Mouse (Mus musculus) lung, adult 2 months (tissue): ENCODE measurements around the gene Glt1d1. TPM values are rescaled to one million over a fixed set of nuclear protein-coding genes. Genes with fewer than 3 reads are reported as not detected.

Source experiments
- DNase-seq: peaks from one replicate; pipeline ENCODE4 v3.0.0; 2022
- H3K4me1 ChIP-seq: fragments of 200-500 bp; 2 replicates; pipeline ENCODE4 v1.6.1; 2011; ENCODE audit warnings: low read length; ENCODE audit not compliant: control insufficient read depth, insufficient read depth
- H3K4me3 ChIP-seq: fragments of 200-500 bp; replicated peaks from 2 replicates; pipeline ENCODE3; 2011; ENCODE audit warnings: low read depth, mild to moderate bottlenecking, control low read depth, low read length; ENCODE audit errors: extremely low read depth
- CTCF ChIP-seq: fragments of 200-500 bp; IDR thresholded peaks from 2 replicates; pipeline ENCODE4 v1.5.1; 2011; ENCODE audit warnings: mild to moderate bottlenecking, low read length, control low read depth; ENCODE audit not compliant: insufficient read depth
- POLR2A ChIP-seq: fragments of 200-500 bp; IDR thresholded peaks from 2 replicates; pipeline ENCODE4 v1.6.1; 2011; ENCODE audit warnings: low read depth, mild to moderate bottlenecking, control low read depth, low read length, borderline replicate concordance; ENCODE audit errors: extremely low read depth
- WGBS: fragments of 180-500 bp; shearing (Covaris S2); methylation state at CpG from one replicate; pipeline ENCODE4 v1.1.7; 2018; 5-methylcytosine and 5-hydroxymethylcytosine counted together
- polyA plus RNA-seq: library from polyadenylated mRNA; depleted of rRNA; stranded (reverse); fragments of >200 nt; gene quantifications from 2 replicates; pipeline ENCODE4 v1.2.3, GENCODE M21; 2012; rRNA removed

Gene Glt1d1
- 0.51 and 0.72 TPM in 2 replicates for polyA plus RNA-seq

DNA sequence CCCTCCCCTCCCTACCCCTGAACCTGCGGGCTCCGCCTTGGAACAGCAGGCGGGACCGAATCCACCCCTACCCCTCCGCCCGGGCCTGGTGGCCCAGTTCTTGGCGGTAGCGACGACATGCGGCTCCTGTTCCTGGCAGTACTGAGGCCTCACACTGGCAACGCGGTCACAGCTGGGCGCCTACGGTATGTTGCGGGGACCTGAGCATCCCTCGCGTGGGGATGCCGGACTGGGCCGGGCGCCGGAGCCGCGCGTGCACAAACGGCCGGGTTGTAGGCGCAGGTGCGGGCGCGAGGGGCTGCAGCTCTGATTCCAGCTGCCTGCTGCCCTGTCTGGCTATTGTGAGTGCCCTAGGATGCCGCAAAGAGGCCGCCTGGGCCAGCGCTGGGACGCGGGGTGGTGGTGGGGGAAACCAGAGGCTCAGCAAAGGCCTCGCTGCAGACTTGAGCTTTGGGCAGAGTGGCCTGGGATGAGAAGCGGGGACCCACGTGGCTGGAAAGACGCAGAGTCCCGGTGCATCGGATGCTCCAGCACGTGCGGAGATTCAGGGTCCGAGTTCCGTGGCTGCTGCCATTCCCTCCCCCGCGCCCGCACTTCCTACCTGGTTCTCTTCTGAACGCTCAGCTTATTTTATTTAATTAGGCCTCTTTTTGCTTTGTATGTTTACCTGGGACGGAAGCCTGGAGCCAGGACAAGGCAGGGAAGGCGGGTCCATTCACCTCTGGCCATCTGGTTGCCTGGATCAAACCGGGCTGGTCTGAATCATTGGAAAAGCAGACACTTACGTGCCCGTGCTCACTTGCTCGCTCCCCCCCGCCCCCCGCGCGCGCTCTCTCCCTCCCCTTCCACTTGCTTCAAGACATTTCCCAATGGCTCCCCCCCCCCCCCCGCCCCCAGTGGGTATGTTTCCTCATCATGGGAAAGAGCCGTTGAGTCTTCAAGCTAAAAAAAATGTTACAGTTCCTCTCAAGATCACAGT is at the start of gene Glt1d1, which contains the start of gene Slc15a4:
Gene Glt1d1 (plus strand): TSS at position 96 of the 979 bp plus-strand sequence.
Gene Slc15a4 (minus strand): TSS at position 731 of the 979 bp plus-strand sequence.
- TF ChIP-seq POLR2A (no peak), CTCF (no peak)
- Histone ChIP-seq H3K4me3 (peak within 1 kb of the TSS; percentile 21), H3K4me1 (no peaks in the 10 kb centered on the region)
- DNase-seq: no peak
- under 1% methylated on average over 60 of the region's 62 CpGs for WGBS

DNA sequence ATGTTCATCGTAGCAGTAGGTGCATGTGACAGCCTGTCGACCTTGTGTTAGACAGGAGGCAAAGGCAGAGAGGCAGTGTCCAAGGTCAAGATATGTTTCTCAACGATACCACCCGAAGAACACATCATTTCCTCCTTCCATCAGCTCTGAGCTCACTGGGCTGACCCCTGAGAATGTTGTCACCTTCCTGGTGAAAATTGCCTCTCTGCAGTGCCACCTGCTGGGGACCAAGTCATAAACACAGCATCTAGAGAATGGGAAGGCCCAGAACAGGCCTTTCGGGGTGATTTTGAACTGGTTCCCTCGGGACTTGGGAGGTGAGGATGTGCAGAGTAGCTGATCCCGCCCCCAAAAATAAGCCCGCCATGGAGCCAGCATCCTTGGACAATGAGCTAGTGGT is 48.4 kb upstream of the Glt1d1 start:
- Histone ChIP-seq H3K4me1 (no peaks in the 10 kb centered on the region), H3K4me3 (no peak overlapping the region)
- no peak for DNase-seq
- TF ChIP-seq CTCF (no peak), POLR2A (no peak)
- WGBS: 71% methylated on average over 8 of the region's 8 CpGs

DNA sequence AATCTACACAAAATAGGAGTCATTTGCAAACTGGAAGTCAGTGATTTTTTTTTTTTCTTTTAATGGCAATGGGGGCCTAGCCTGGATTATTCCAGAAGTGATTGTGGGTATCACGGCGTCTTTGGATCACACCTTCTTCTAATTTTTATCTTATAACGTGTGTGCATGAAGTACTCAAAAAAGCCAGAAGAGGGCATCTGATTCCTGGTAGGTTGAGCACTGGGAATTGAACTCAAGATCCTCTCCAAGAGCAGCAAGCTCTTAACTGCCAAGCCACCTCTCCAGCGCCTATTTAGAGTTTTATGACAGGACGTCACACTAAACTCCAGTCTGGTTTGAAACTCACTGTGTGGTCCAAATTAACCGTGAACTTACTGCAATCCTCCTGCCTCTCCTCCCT is 44.2 kb upstream of the Glt1d1 start:
- TF ChIP-seq CTCF (no peak), POLR2A (no peak)
- Histone ChIP-seq H3K4me1 (no peaks in the 10 kb centered on the region), H3K4me3 (no peak overlapping the region)
- 67% methylated on average over 6 of the region's 6 CpGs for WGBS
- DNase-seq: no peak

DNA sequence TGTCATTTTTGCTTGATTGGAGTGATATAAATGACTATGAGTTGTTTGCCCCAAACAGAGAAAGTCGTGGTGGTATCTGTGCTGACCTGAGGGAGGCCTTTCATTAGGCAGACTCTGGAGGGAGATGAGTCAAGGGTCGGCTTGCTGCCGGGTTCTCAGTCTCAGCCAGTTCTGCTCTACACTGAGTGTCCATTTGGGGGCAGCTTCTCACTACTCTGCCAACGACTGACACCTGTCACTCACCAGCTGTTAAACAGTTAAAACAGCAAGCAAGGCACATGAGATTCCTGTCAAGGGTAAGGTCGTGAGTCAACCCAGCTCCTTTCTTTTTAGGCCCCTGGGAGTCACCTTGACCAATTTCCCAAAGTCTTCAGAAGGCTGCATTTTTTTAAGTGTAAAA is 39.7 kb upstream of the Glt1d1 start:
- Histone ChIP-seq H3K4me1 (no peaks in the 10 kb centered on the region), H3K4me3 (no peak overlapping the region)
- DNase-seq: no peak
- WGBS: 62% methylated on average over 5 of the region's 5 CpGs
- TF ChIP-seq POLR2A (no peak), CTCF (no peak)

DNA sequence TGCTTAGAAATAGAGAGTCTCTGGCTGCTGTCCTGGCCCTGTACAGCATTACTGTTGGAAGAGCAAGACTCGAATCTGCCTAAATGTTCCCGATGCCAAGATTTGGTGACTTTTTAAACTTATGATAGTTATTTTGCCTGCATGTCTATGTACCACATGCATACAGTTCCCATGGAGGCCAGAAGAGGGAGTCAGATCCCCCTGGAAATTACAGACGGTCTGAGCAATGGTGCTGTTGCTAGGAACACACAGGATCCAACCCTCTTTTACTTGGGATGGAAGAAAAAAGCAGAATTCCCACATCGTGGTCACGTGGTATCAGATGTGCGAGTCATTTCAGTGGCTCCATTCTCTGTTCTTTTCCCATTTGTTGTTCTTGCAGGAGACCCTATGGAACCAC is 39.2 kb upstream of the Glt1d1 start:
- 76% methylated on average over 6 of the region's 6 CpGs for WGBS
- no peak overlapping the region for H3K4me3 ChIP-seq
- TF ChIP-seq POLR2A (no peak), CTCF (peak; percentile 42)
- H3K4me1 ChIP-seq: no peaks in the 10 kb centered on the region
- no peak for DNase-seq

DNA sequence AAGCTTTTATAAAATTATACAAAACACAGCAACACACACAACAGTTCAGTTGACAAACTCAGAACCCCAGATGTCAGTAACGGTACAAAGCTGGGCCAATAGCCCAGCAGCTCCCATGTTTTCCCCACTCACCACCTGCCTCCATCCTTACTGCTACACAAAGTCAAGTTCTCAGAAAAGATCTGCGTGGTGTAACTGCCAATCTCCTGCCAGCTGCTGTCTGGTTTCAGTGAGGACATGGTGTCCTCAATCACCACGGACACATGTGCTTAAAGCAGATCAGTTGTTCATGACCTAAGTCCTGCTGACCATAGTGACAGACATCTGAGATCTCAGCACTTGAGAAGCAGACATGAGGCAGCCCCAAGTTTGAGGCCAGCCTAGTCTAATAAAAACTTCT is 36.4 kb upstream of the Glt1d1 start:
- TF ChIP-seq POLR2A (no peak), CTCF (no peak)
- no peaks in the 10 kb centered on the region for H3K4me1 ChIP-seq
- 88% methylated on average over 3 of the region's 3 CpGs for WGBS
- H3K4me3 ChIP-seq: no peak overlapping the region
- DNase-seq: no peak

DNA sequence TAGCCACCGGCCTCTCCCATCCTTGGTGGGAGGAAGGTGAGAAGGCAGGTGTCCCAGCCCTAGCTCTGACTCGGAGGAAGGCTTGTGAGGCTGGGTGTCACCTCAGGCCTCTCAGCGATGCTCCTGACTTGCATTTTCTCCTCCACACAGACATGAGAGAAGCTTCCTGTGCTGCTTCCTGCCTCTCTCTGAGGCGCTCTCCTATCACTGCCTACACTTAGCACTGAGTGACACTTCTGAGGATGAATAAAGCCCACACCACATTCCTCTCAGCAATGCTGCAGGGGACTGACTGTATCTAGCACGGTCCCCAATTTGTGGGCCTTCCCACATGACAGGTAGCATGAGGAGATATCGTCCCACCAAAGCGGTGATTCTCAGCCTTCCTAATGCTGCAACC is 35.2 kb upstream of the Glt1d1 start:
- no peak for DNase-seq
- TF ChIP-seq CTCF: no peak
- TF ChIP-seq POLR2A: no peak
- WGBS: 74% methylated on average over 7 of the region's 7 CpGs
- Histone ChIP-seq H3K4me1 (no peaks in the 10 kb centered on the region), H3K4me3 (no peak overlapping the region)

DNA sequence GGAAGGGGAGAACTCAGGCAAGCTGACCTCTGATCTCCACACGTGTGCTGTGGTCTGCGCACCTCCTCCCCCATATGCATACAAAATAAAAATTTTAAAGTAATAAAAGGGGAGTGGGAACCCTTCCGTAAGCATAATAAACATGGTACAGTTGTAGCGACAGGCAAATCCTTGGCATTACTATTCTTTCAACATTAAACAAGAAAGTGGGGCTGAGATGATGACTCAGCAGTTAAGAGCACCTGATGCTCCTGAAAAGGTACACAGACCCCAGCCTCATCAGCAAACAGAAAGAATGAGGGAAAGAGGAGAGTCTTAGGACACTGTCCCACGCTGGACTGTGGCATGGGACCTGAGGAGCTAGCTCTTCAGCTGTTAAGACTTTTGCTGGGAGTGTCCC is 29.1 kb upstream of the Glt1d1 start:
- TF ChIP-seq CTCF (no peak), POLR2A (no peak)
- no peak overlapping the region for H3K4me3 ChIP-seq
- 88% methylated on average over 5 of the region's 5 CpGs for WGBS
- DNase-seq: no peak
- no peaks in the 10 kb centered on the region for H3K4me1 ChIP-seq

DNA sequence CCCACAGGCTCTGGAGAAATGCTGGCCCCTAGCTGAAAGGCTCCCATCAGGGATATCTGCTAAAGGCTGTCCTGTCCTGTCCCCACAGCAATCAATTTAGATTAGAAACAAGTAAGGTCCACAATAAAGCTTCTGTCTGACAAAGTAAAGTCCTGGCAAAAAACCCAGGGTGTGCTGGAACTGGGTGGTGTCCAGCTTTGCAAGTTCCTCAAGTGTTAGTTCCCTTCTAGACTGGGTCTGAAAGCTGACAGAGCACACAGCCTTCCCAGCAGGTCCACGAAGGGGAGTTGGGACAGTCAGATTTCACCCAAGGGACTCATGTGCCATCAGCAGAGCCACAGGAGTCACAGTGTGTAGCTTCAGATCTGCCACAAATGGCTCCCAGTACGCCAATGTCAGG is 24.6 kb upstream of the Glt1d1 start:
- Histone ChIP-seq H3K4me3 (no peak overlapping the region), H3K4me1 (peaks cover 22% of the 10 kb centered on the region)
- TF ChIP-seq CTCF (no peak), POLR2A (no peak)
- WGBS: 73% methylated on average over 2 of the region's 2 CpGs
- no peak for DNase-seq
